Mouse (Mus musculus): ENCODE measurements at regions not wholly inside any gene's neighbourhood (a gene's known extent, or its start where the extent isn't known, plus 50 kb on each side); places are given as distances from the start of the nearest gene placed in this dataset.

DNA sequence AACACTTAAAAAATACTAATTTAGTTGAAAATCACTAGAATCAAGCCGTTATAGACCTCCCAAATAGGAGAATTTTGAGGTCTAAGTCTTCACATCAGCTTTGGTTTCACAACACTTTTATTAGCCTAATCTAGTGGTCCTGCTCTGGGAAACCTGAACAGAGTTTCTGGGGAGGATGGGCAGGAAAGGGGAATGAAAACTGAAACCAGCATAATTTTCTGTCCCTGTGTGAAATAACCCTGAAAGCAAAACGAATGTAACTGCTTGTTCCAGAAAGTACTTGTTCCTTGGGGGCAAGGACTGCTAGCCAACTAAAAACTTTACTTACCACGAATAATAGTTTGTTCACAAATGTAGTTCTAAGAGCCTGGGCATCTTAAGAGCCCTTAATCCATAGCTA, 508.0 kb upstream of the Cited2 start:
- TF ChIP-seq CTCF (IDR thresholded peaks at IDR 0.05; ENCODE audit: borderline replicate concordance, insufficient read depth, low read length) = no peak
- TF ChIP-seq POLR2A (IDR thresholded peaks at IDR 0.05; ENCODE audit: low read depth, low read length) = no peak
